Mouse (Mus musculus): ENCODE measurements at regions not wholly inside any gene's neighbourhood (a gene's known extent, or its start where the extent isn't known, plus 50 kb on each side); places are given as distances from the start of the nearest gene placed in this dataset.

- ATAC-seq (ENCODE audit: insufficient number of reproducible peaks, low FRiP score, low TSS enrichment): no peak
These were observed 519.6 kb downstream of the Insc start for GRCm38 (mm10) chr7:115263082-115263481.

- ATAC-seq (ENCODE audit: insufficient number of reproducible peaks, low FRiP score, low TSS enrichment): no peak
These were observed 522.6 kb downstream of the Insc start for GRCm38 (mm10) chr7:115266141-115266540.

- ATAC-seq (ENCODE audit: insufficient number of reproducible peaks, low FRiP score, low TSS enrichment): no peak
These were observed 527.3 kb downstream of the Insc start for GRCm38 (mm10) chr7:115270803-115271202.

GRCm38 (mm10) chr7:115274836-115275235 lies 531.3 kb downstream of the Insc start:
- ATAC-seq (ENCODE audit: insufficient number of reproducible peaks, low FRiP score, low TSS enrichment): no peak

GRCm38 (mm10) chr7:115290801-115291417 lies 547.4 kb downstream of the Insc start:
- ATAC-seq (ENCODE audit: insufficient number of reproducible peaks, low FRiP score, low TSS enrichment): no peak

- ATAC-seq (ENCODE audit: insufficient number of reproducible peaks, low FRiP score, low TSS enrichment): no peak
These were observed 551.2 kb downstream of the Insc start for GRCm38 (mm10) chr7:115294655-115295230.

GRCm38 (mm10) chr7:115300241-115300640 lies 556.7 kb downstream of the Insc start:
- ATAC-seq (ENCODE audit: insufficient number of reproducible peaks, low FRiP score, low TSS enrichment): no peak

GRCm38 (mm10) chr7:115308377-115308776 lies 564.9 kb downstream of the Insc start:
- ATAC-seq (ENCODE audit: insufficient number of reproducible peaks, low FRiP score, low TSS enrichment): no peak

- ATAC-seq (ENCODE audit: insufficient number of reproducible peaks, low FRiP score, low TSS enrichment): no peak
These were observed 567.1 kb downstream of the Insc start for GRCm38 (mm10) chr7:115310400-115311225.

- no peak for ATAC-seq (ENCODE audit: insufficient number of reproducible peaks, low FRiP score, low TSS enrichment)
These were observed 576.0 kb downstream of the Insc start for GRCm38 (mm10) chr7:115319504-115319903.

- ATAC-seq (ENCODE audit: insufficient number of reproducible peaks, low FRiP score, low TSS enrichment): no peak
These were observed 579.5 kb downstream of the Insc start for GRCm38 (mm10) chr7:115322989-115323388.

GRCm38 (mm10) chr7:115328300-115328699 lies 584.8 kb downstream of the Insc start:
- ATAC-seq (ENCODE audit: insufficient number of reproducible peaks, low FRiP score, low TSS enrichment): no peak

- no peak for ATAC-seq (ENCODE audit: insufficient number of reproducible peaks, low FRiP score, low TSS enrichment)
These were observed 588.2 kb downstream of the Insc start for GRCm38 (mm10) chr7:115331698-115332097.

- peak; percentile 64; the same call in 1 of the 2 replicates for ATAC-seq (ENCODE audit: insufficient number of reproducible peaks, low FRiP score, low TSS enrichment)
These were observed 589.6 kb downstream of the Insc start for GRCm38 (mm10) chr7:115333046-115333577.

GRCm38 (mm10) chr7:115335051-115335450 lies 591.6 kb downstream of the Insc start:
- ATAC-seq (ENCODE audit: insufficient number of reproducible peaks, low FRiP score, low TSS enrichment): 0 out of 2 replicates have a peak, but pooled peaks have one; percentile 46

GRCm38 (mm10) chr7:115340155-115340554 lies 596.7 kb downstream of the Insc start:
- ATAC-seq (ENCODE audit: insufficient number of reproducible peaks, low FRiP score, low TSS enrichment): peak; percentile 52; the same call in 1 of the 2 replicates

GRCm38 (mm10) chr7:115341007-115341406 lies 597.5 kb downstream of the Insc start:
- ATAC-seq (ENCODE audit: insufficient number of reproducible peaks, low FRiP score, low TSS enrichment): no peak

- no peak for ATAC-seq (ENCODE audit: insufficient number of reproducible peaks, low FRiP score, low TSS enrichment)
These were observed 602.3 kb downstream of the Insc start for GRCm38 (mm10) chr7:115345749-115346148.

- ATAC-seq (ENCODE audit: insufficient number of reproducible peaks, low FRiP score, low TSS enrichment): no peak
These were observed 615.2 kb downstream of the Insc start for GRCm38 (mm10) chr7:115358711-115359110.

GRCm38 (mm10) chr7:115360142-115360541 lies 616.6 kb downstream of the Insc start:
- no peak for ATAC-seq (ENCODE audit: insufficient number of reproducible peaks, low FRiP score, low TSS enrichment)

GRCm38 (mm10) chr7:115362117-115362516 lies 618.6 kb downstream of the Insc start:
- ATAC-seq (ENCODE audit: insufficient number of reproducible peaks, low FRiP score, low TSS enrichment): no peak
